Mouse (Mus musculus): ENCODE data around the gene Cpa2. TPM values are rescaled to one million over a fixed set of nuclear protein-coding genes. Genes with fewer than 3 reads are reported as not detected.

Cpa2 gene
- total RNA-seq (2022) = under 1 TPM in 1 of 4 experiments, not detected in 3; 0.31 TPM

- DNase-seq (ENCODE audit: low spot score) = no peak
Observed at GRCm38 (mm10) chr6:30541009-30541799, at the start of gene Cpa2. Gene Cpa2, plus strand, starts transcription at chr6:30541582.

GRCm38 (mm10) chr6:30499049-30499448 is 42.3 kb upstream of the Cpa2 start:
- no peak for DNase-seq (ENCODE audit: low spot score)

GRCm38 (mm10) chr6:30508824-30509223 is 32.6 kb upstream of the Cpa2 start:
- no peak for DNase-seq (ENCODE audit: low spot score)

GRCm38 (mm10) chr6:30509265-30510239 is 31.8 kb upstream of the Cpa2 start, which contains the start of the genes Tmem209 and Ssmem1:
Gene Tmem209, minus strand, starts transcription at chr6:30509783.
Gene Ssmem1, plus strand, starts transcription at chr6:30509849.
- peak; percentile 100 for DNase-seq (ENCODE audit: low spot score)

- DNase-seq (ENCODE audit: low spot score) = no peak
Observed at GRCm38 (mm10) chr6:30510291-30510690, 31.1 kb upstream of the Cpa2 start.

GRCm38 (mm10) chr6:30514242-30514641 is 27.1 kb upstream of the Cpa2 start:
- no peak for DNase-seq (ENCODE audit: low spot score)

GRCm38 (mm10) chr6:30520400-30520799 is 21.0 kb upstream of the Cpa2 start:
- no peak for DNase-seq (ENCODE audit: low spot score)

GRCm38 (mm10) chr6:30525456-30526332 is 15.7 kb upstream of the Cpa2 start:
- DNase-seq (ENCODE audit: low spot score) = no peak

- no peak for DNase-seq (ENCODE audit: low spot score)
Observed at GRCm38 (mm10) chr6:30526586-30527515, 14.5 kb upstream of the Cpa2 start.

- no peak for DNase-seq (ENCODE audit: low spot score)
Observed at GRCm38 (mm10) chr6:30528800-30529199, 12.6 kb upstream of the Cpa2 start.

- peak; percentile 38 for DNase-seq (ENCODE audit: low spot score)
Observed at GRCm38 (mm10) chr6:30535340-30535739, 6.0 kb upstream of the Cpa2 start.

GRCm38 (mm10) chr6:30538240-30538639 is 3.1 kb upstream of the Cpa2 start:
- DNase-seq (ENCODE audit: low spot score) = no peak

GRCm38 (mm10) chr6:30538800-30539199 is 2.6 kb upstream of the Cpa2 start:
- DNase-seq (ENCODE audit: low spot score) = no peak

- no peak for DNase-seq (ENCODE audit: low spot score)
Observed at GRCm38 (mm10) chr6:30542277-30542676, 895 bp downstream of the Cpa2 start.

- no peak for DNase-seq (ENCODE audit: low spot score)
Observed at GRCm38 (mm10) chr6:30543077-30543476, 1.7 kb downstream of the Cpa2 start.

- DNase-seq (ENCODE audit: low spot score) = no peak
Observed at GRCm38 (mm10) chr6:30543851-30544250, 2.5 kb downstream of the Cpa2 start.

GRCm38 (mm10) chr6:30545689-30546088 is 4.3 kb downstream of the Cpa2 start:
- no peak for DNase-seq (ENCODE audit: low spot score)

GRCm38 (mm10) chr6:30546571-30547273 is 5.3 kb downstream of the Cpa2 start:
- no peak for DNase-seq (ENCODE audit: low spot score)

GRCm38 (mm10) chr6:30547274-30547645 is 5.9 kb downstream of the Cpa2 start:
- no peak for DNase-seq (ENCODE audit: low spot score)

Measured in heart, adult 8-10 months (tissue).